Comparison of ENCODE assay signal across 21 mouse cellular contexts in the genomic region with DNA sequence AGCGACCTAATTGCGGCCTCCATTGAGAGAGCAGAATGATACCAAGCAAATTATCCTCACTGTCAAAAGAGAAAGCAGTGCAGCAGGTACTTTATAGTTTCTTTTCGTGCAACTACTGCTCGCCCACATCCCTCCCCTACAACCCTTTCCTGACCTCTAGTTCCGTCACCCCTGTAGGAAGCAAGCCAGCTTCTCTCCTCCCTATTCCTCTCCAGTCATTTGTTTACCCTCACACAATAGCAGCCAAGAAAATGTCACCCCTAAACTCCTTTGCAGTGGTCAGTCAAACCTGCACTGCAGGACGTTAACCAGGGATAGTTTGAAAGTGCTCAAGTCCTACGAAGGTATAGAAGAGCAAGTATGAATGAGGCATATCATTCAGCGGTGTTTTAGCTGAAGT.
A peak's percentile ranks its signal among the peaks of the same experiment; 100 is the strongest.
DNase-seq lines count a peak whose midpoint lies in the region; ATAC-seq lines count a peak whose summit lies in the region.
"Had no signal": no experiment of that assay in that cellular context is flagged by ENCODE, and none has a peak within 500 bp of the region (broad histone marks: within the 10 kb centered on the region; RNA-seq: fewer than 3 reads in every experiment).

No protein-coding gene starts in this region.

- no peaks in the 10 kb centered on the region for H3K36me3 ChIP-seq in intestine, embryonic 15.5 days
- no peaks in the 10 kb centered on the region for H3K36me3 ChIP-seq in intestine, embryonic 16.5 days (ENCODE audit: control insufficient read depth, insufficient read depth, low read length)
- H3K36me3 ChIP-seq in stomach, embryonic 15.5 days, result no peaks in the 10 kb centered on the region
- H3K36me3 ChIP-seq: forebrain, embryonic 10.5 days; kidney, embryonic 15.5 days; midbrain, embryonic 15.5 days had no signal

- H3K9me3 ChIP-seq in intestine, embryonic 15.5 days, result no peaks in the 10 kb centered on the region
- no peaks in the 10 kb centered on the region for H3K9me3 ChIP-seq in intestine, embryonic 16.5 days (ENCODE audit: control insufficient read depth, low read length)
- H3K9me3 ChIP-seq in stomach, embryonic 15.5 days, result no peaks in the 10 kb centered on the region
- H3K9me3 ChIP-seq: forebrain, embryonic 10.5 days; kidney, embryonic 15.5 days; midbrain, embryonic 15.5 days had no signal

- DNase-seq in adrenal gland, postnatal 10 days, result peak; percentile 2
- DNase-seq in adrenal gland, adult (ENCODE audit: inconsistent age in 2 of 2, low spot score in 1 of 2), result no peak
- peak; percentile 49 for DNase-seq in lung, postnatal 10 days
- no peak for DNase-seq in cerebellum, postnatal 10 days
- no peak for DNase-seq in layer of hippocampus, adult 9-11 months
- DNase-seq: adrenal gland, postnatal 14 days; cerebellum, postnatal 14 days; embryo, embryonic 11 days; forebrain, postnatal 0 days; heart, postnatal 10 days; layer of hippocampus, postnatal 36 days; right cerebral cortex, postnatal 14 days; spleen, adult 18-20 months had no signal

- ATAC-seq in intestine, embryonic 15.5 days, result peak; percentile 39; the same call in 1 of the 2 replicates
- ATAC-seq in intestine, embryonic 16.5 days, result no peak
- ATAC-seq in stomach, embryonic 15.5 days (ENCODE audit: insufficient read depth, low FRiP score, low read depth), result peak; percentile 63; the same call in 1 of the 2 replicates
- ATAC-seq: forebrain, postnatal 0 days; midbrain, embryonic 15.5 days had no signal

- WGBS in intestine, embryonic 15.5 days, result 43% methylated on average over 8 of the region's 8 CpGs
- 45% methylated on average over 8 of the region's 8 CpGs for WGBS in intestine, embryonic 16.5 days
- 38% methylated on average over 8 of the region's 8 CpGs for WGBS in stomach, embryonic 15.5 days

- H3K27ac ChIP-seq in intestine, embryonic 15.5 days, result no peak overlapping the region
- no peak overlapping the region for H3K27ac ChIP-seq in intestine, embryonic 16.5 days (ENCODE audit: low read length)
- H3K27ac ChIP-seq in stomach, embryonic 15.5 days, result no peak overlapping the region
- H3K27ac ChIP-seq: forebrain, embryonic 10.5 days; hindbrain, embryonic 14.5 days; kidney, embryonic 15.5 days; midbrain, embryonic 15.5 days had no signal

- no peaks in the 10 kb centered on the region; the same call in 1 of the 2 replicates for H3K4me1 ChIP-seq in intestine, embryonic 15.5 days (replicated peaks)
- 0 out of 2 replicates have a peak, but pooled peaks cover 2% of the 10 kb centered on the region for H3K4me1 ChIP-seq in intestine, embryonic 16.5 days (ENCODE audit: control insufficient read depth, insufficient read depth, low read length)
- H3K4me1 ChIP-seq in stomach, embryonic 15.5 days, result 0 out of 2 replicates have a peak, but pooled peaks cover 4% of the 10 kb centered on the region
- H3K4me1 ChIP-seq: kidney, embryonic 15.5 days; midbrain, embryonic 15.5 days had no signal

- H3K27me3 ChIP-seq in intestine, embryonic 15.5 days (replicated peaks), result no peaks in the 10 kb centered on the region
- H3K27me3 ChIP-seq in intestine, embryonic 16.5 days (replicated peaks; ENCODE audit: control insufficient read depth, insufficient read depth, low read length), result no peaks in the 10 kb centered on the region
- H3K27me3 ChIP-seq in stomach, embryonic 15.5 days (replicated peaks), result no peaks in the 10 kb centered on the region
- H3K27me3 ChIP-seq: kidney, embryonic 15.5 days; midbrain, embryonic 15.5 days had no signal

- H3K9ac ChIP-seq in intestine, embryonic 15.5 days, result no peak overlapping the region
- no peak overlapping the region for H3K9ac ChIP-seq in intestine, embryonic 16.5 days (ENCODE audit: low read depth, low read length)
- no peak overlapping the region for H3K9ac ChIP-seq in stomach, embryonic 15.5 days
- H3K9ac ChIP-seq: forebrain, postnatal 0 days; hindbrain, embryonic 14.5 days; kidney, embryonic 15.5 days; midbrain, embryonic 15.5 days had no signal

- H3K4me2 ChIP-seq in intestine, embryonic 15.5 days (replicated peaks), result no peak overlapping the region
- H3K4me2 ChIP-seq in intestine, embryonic 16.5 days (ENCODE audit: low read depth, low read length), result no peak overlapping the region
- H3K4me2 ChIP-seq in stomach, embryonic 15.5 days, result no peak overlapping the region
- H3K4me2 ChIP-seq: hindbrain, embryonic 14.5 days; kidney, embryonic 15.5 days; midbrain, embryonic 15.5 days had no signal

- H3K4me3 ChIP-seq in intestine, embryonic 15.5 days (replicated peaks), result no peak overlapping the region
- H3K4me3 ChIP-seq in intestine, embryonic 16.5 days (ENCODE audit: low read length), result no peak overlapping the region
- H3K4me3 ChIP-seq in stomach, embryonic 15.5 days (replicated peaks), result no peak overlapping the region
- H3K4me3 ChIP-seq: forebrain, embryonic 10.5 days; kidney, embryonic 15.5 days; midbrain, embryonic 15.5 days; myocyte had no signal

Comparison
In these comparisons a context has a peak if more than half of its experiments do, and no peak if none do; other contexts are left out.
1. DNase-seq: peak in adrenal gland, postnatal 10 days (single experiment) and lung, postnatal 10 days (single experiment); none in adrenal gland, adult (0 of 2), cerebellum, postnatal 10 days (0 of 2) and layer of hippocampus, adult 9-11 months (single experiment).